Mouse (Mus musculus): Measurements from ENCODE around the gene B3galt1.

Gene B3galt1

DNA sequence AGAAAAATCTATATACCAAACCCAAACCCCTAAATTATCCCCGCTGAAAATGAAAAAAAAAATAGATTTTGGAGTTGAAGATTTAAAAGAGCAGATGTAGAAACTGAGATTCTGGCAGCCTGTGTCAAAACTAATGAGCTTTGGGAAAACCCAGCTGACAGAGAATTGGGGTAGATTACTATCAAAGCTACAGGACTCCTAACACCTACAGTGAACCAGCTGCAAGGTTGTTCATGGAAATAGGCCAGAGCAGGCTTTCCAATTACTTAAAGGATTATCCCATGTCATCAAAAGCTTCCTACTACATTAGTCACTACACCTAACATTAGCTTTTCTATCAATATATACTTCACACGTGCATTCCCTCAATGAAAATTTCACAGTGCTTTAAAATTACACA is 165.1 kb downstream of the B3galt1 start:
- DNase-seq (ENCODE audit: low read depth): no peak

GRCm38 (mm10) chr2:67751585-67751984 is 185.9 kb downstream of the B3galt1 start:
- no peak for DNase-seq (ENCODE audit: low read depth)

- DNase-seq (ENCODE audit: low read depth): no peak
Observed at GRCm38 (mm10) chr2:67756507-67756906, 190.8 kb downstream of the B3galt1 start.

GRCm38 (mm10) chr2:67787536-67787935 is 221.9 kb downstream of the B3galt1 start:
- no peak for DNase-seq (ENCODE audit: low read depth)

GRCm38 (mm10) chr2:67797561-67797960 is 231.9 kb downstream of the B3galt1 start:
- no peak for DNase-seq (ENCODE audit: low read depth)

DNA sequence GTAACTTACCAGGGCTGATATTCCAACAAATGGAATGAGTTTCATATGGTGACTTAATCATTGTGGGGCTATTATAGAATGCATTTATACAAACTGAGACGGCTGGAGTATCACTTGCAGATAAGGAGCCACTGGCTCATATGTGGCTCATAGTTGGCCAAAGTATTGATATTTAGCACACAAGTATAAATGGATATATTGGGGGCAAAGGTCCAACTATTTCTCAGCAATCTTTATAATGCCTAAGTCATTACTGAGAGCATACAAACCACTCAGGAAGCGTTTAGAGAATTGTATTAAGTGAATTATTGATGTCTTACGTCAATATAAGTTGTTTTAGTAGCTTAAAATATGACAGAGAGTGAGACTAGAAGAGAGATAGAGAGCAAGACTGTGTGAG is 234.3 kb downstream of the B3galt1 start:
- no peak for DNase-seq (ENCODE audit: low read depth)

DNA sequence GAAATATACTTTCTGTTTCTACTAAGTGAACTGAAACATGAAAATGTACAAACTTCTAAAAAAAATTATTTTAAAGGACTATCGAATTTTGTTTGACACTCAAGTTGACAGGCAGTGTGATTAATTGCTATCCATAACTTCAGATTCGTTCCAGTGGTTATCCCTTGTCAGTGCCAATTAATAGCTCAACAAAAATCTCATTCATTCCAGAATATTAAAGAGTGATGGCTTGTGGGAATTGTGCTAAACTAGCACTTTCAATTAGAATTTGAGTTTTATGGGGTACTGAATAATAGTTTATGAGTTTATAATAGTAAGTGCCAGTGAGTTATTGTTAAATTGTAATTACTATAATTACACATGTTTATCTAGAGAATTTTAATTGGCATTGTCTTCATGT is 250.5 kb downstream of the B3galt1 start:
- no peak for DNase-seq (ENCODE audit: low read depth)

GRCm38 (mm10) chr2:67818014-67818413 is 252.3 kb downstream of the B3galt1 start:
- DNase-seq (ENCODE audit: low read depth): no peak

DNA sequence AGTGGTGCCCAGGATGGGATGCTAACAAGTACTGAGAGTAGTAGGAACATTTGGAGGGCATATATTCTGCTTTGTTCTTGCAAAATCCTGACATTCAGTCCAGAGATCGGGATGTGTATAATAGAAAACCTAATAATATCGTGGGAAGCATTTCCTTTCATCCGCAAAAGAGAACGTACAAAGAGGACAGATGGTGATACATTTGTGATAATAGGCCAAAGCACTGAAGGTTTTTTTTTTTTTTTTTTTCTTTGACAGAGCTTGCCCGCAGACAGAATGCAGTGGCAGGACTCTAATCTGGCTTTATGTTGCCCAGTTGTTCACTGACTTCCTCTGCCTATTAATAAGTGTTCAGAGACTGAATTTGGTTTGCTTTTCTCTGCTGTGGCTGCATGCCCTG is 256.7 kb downstream of the B3galt1 start:
- no peak for DNase-seq (ENCODE audit: low read depth)

DNA sequence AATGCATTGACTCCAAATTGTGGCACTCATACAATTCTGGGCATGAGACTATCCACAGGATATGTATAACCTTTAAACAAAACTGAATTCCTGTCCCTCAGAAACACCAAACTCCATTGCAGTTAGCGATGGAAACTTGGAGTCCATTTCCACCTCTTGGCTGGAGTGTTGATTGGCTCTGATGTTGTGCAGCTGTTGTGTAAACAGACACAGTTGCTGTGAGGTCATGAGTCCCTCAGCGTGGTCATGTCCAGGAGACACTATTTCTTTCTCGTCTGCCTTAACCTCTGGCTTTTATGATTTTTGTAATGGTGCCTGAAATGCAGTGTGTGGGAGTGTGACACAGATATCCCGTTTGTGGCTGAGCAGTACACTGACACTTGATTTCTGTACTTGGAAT is 262.0 kb downstream of the B3galt1 start:
- no peak for DNase-seq (ENCODE audit: low read depth)

GRCm38 (mm10) chr2:67829055-67829915 is 263.6 kb downstream of the B3galt1 start:
- DNase-seq (ENCODE audit: low read depth): no peak

DNA sequence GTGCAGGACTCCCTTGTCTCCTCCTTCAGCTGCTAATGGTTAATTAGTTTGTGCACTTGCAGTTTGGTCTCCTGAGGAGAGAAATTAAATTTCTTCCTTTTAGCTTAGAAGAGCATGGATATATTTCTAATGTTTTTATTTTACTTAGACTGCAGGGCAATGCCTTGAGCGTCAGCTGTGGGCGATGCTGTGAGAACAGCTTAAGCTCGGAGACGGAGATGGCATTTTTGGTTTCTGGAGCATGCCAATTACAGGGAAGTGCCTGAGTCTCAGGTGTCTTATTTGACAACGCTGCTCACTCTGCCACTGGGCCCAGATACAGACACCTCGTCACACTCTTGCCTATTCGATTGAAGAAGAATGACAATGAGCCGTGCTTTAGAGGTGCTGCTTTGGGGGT is 282.1 kb downstream of the B3galt1 start:
- DNase-seq (ENCODE audit: low read depth): no peak

- peak; percentile 5 for DNase-seq (ENCODE audit: low read depth)
Observed at GRCm38 (mm10) chr2:67850725-67851124, 285.1 kb downstream of the B3galt1 start.

- no peak for DNase-seq (ENCODE audit: low read depth)
Observed at GRCm38 (mm10) chr2:67858340-67858739, 292.7 kb downstream of the B3galt1 start.

- DNase-seq (ENCODE audit: low read depth): no peak
Observed at GRCm38 (mm10) chr2:67859004-67859403, 293.3 kb downstream of the B3galt1 start.

- no peak for DNase-seq (ENCODE audit: low read depth)
Observed at GRCm38 (mm10) chr2:67873368-67873767, 307.7 kb downstream of the B3galt1 start.

DNA sequence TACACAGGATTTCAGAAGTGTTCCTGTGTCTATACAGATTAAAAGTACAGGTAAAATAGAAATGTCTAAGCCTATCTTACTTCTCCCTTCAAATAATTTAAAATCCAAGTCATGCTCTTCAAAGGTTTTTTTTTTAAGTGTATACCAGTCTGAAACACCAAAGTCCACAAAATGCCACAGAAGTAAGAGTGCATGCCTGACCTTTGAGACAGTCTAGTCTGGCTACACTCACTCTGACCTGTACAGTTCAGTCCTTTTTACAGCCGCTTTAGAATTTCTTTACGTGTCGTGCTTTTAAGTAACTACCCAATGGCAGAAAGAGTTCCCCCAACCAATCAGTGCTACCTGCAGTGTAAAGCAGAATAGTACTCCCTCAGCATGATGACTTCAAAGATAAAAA is 314.2 kb downstream of the B3galt1 start:
- no peak for DNase-seq (ENCODE audit: low read depth)

GRCm38 (mm10) chr2:67881713-67882281 is 316.1 kb downstream of the B3galt1 start:
- no peak for DNase-seq (ENCODE audit: low read depth)

DNA sequence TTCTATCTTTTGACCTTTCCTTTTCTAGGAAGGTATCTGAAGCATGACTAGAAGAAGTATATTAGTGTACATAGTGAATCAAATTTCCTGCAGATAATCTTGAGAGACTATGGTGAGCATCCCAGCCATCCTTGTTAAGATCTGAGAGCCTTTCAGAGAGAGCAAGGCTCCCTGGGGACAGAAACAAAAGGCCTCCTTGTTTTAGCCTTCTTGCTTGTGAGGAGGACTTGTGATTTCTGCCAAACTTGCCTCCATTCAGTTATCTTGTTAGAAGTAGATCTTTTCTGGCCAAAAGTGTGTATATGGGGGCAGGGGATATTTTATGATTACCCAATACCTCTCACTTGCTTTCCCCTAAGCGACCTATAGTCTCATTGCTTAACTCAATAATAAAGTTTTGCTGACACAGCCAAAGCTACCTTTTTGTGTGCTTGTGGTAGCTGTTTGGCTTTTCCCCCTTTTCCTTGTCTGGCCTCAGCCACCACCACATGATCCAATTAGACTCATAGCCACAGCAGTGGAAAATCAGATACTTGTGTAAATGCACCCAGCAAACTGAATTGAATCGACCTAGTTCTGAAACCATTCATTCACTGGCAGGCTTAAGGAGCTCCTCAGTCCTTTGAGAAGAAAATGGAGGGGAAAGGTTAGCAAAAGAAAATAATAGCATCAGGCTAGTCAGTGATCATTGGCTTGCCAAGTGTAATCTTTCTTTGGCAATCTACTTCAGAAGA is 332.5 kb downstream of the B3galt1 start:
- no peak for DNase-seq (ENCODE audit: low read depth)

DNA sequence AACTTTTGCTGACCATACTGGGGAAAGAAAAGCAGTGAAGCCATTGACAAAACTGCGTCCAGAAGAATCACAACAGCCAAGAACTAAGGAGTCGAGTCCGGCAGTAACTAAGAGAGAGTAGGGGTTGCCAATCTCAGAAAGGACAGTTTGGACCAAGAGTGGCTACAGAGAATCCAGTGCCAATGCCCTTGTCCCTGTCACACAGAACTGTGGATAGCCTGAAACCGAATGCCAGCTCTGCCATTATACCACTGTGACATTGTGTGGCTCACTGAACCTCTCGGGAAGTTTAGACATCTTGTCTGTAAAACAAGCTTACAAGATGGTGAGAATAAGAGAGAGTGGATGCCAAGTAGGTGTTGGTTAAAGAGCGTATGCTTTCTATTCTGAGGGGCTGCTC is 335.9 kb downstream of the B3galt1 start:
- DNase-seq (ENCODE audit: low read depth): no peak

DNA sequence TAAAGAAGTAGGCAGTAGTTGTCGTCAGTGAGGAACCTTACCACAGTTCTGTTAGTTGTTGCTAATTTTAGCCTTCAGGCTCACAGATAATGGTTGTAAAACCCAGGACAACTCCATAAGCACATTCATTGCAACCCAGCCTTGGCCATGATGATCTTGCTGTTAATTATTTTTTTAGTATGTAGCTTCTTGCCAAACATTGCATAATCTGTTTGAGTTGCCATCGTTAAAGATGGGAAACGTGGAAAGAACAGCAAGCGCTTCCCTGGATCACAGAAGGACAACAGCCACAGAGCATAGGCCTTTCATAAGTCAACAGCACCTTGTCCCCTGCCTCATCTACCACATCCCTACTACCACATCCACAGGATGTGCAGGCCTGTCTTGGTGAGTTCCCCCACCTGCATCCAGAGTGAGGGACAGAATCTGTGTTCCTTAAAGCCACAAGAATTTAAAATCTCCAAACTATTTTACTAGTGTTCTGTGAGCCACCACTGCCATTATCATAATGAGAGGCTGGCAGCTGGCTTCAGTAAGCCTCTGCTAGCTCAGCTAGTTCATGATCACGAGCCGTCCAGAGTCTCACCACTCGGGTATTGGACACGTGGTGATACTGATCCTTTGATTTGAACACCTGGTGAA is 337.1 kb downstream of the B3galt1 start:
- DNase-seq (ENCODE audit: low read depth): no peak

- DNase-seq (ENCODE audit: low read depth): no peak
Observed at GRCm38 (mm10) chr2:67903769-67904168, 338.1 kb downstream of the B3galt1 start.

DNA sequence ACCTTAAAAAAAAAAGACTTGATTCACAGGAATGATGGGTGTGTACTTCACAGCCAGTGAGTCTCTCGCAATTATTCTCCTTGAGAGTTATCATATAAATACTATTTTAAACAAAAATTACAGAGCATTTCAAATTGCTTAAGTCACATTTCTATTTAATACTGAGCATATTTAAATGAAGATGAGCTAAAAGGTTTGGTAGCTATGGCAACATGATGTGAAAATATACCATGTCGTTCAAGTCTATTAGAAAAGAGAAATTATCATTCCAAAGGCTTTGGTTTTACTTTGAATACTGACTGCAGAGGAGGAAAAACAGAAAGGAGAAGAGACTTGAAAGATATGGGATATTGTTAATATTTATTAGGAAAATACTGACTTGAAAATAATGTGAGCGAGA is 366.3 kb downstream of the B3galt1 start:
- DNase-seq (ENCODE audit: low read depth): no peak

Measured in 416B (cell line).